Mouse (Mus musculus) embryonic facial prominence, embryonic 13.5 days (tissue): ENCODE results near the gene Hspb9. TPM values are rescaled to one million over a fixed set of nuclear protein-coding genes. Genes with fewer than 3 reads are reported as not detected.

Source experiments
- ATAC-seq: fragments of 200-750 bp; cut with Nextera tagmentation; 2 replicates; pipeline ENCODE4 v1.8.0; 2017; ENCODE audit warnings: low read depth; ENCODE audit not compliant: insufficient number of reproducible peaks, insufficient read depth, low FRiP score, low TSS enrichment
- H3K27ac ChIP-seq: fragments of 300-500 bp; sonication (generic); 2 replicates; pipeline ENCODE4 v1.5.1; 2015; ENCODE audit warnings: moderate library complexity, mild to moderate bottlenecking, inconsistent platforms
- H3K27me3 ChIP-seq: fragments of 300-500 bp; sonication (generic); 2 replicates; pipeline ENCODE4 v1.6.1; 2015; ENCODE audit warnings: mild to moderate bottlenecking, inconsistent platforms
- H3K36me3 ChIP-seq: fragments of 300-500 bp; sonication (generic); 2 replicates; pipeline ENCODE4 v1.6.1; 2015; ENCODE audit warnings: mild to moderate bottlenecking, inconsistent platforms
- H3K4me1 ChIP-seq: fragments of 300-500 bp; sonication (generic); 2 replicates; pipeline ENCODE4 v1.6.1; 2015; ENCODE audit warnings: inconsistent platforms
- H3K4me2 ChIP-seq: fragments of 300-500 bp; sonication (generic); 2 replicates; pipeline ENCODE4 v1.6.1; 2015; ENCODE audit warnings: moderate library complexity, mild to moderate bottlenecking, inconsistent platforms
- H3K4me3 ChIP-seq: fragments of 300-500 bp; sonication (generic); 2 replicates; pipeline ENCODE4 v1.5.1; 2015; ENCODE audit warnings: mild to moderate bottlenecking, inconsistent platforms
- H3K9ac ChIP-seq: fragments of 300-500 bp; sonication (generic); 2 replicates; pipeline ENCODE4 v1.6.1; 2015; ENCODE audit warnings: mild to moderate bottlenecking, inconsistent platforms
- H3K9me3 ChIP-seq: fragments of 300-500 bp; sonication (generic); 2 replicates; pipeline ENCODE4 v1.6.1; 2016; ENCODE audit warnings: inconsistent platforms
- WGBS: fragments of 180-500 bp; shearing (Covaris S2); methylation state at CpG from one replicate; pipeline ENCODE4 v1.1.7; 2015; ENCODE audit warnings: mixed read lengths; 5-methylcytosine and 5-hydroxymethylcytosine counted together
- polyA plus RNA-seq: library from polyadenylated mRNA; unstranded; fragments of >200 nt; fragmentation: Nextera tagmentation; extraction: Ambion mirVana; gene quantifications from 2 replicates; pipeline ENCODE4 v1.2.1, GENCODE M21; 2015

The Hspb9 gene
- polyA plus RNA-seq, 1 experiment from 2014 or later = not detected

DNA sequence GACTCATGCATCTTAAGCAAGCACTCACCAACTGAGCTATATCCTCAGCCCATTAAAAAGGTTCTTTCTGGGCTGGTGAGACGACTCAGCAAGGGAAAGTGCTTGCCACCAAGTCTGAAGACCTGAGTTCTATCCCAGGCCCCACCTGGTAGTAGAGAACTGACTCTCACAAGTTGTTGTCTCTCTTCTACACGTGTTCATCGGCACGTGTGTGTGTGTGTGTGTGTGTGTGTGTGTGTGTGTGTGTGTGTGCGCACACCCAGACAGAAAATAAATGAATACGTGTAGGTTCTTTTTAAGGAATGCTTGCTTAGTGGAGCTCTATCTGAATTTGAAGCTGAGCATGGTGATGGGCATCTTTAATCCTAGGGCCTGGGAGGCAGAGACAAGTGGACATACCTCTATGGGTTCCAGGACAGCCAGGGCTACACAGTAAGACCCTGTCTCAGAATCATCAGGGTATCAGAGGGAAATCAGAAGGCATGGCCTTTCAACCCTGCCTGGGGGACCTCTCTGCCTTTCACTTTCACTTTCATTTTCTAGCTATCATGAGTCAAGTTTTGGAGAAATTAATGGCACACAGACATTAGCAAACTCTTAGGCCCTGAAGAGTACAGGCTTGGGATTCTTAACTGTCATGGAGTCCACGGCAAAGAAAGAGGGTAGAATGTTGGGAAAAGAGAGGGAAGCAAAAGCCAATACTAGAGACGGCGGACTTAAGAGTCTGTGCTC, 21.6 kb downstream of the Hspb9 start:
- no peak overlapping the region for H3K27ac ChIP-seq
- 88% methylated on average over 9 of the region's 9 CpGs for WGBS
- peaks cover 21% of the 10 kb centered on the region for H3K4me1 ChIP-seq
- H3K9ac ChIP-seq = peak overlapping the region; percentile 46; the same call in 1 of the 2 replicates
- ATAC-seq = no peak
- no peaks in the 10 kb centered on the region for H3K27me3 ChIP-seq
- H3K9me3 ChIP-seq = no peaks in the 10 kb centered on the region
- H3K36me3 ChIP-seq = peaks cover 7% of the 10 kb centered on the region; the same call in 1 of the 2 replicates
- peak overlapping the region; percentile 14; the same call in 1 of the 2 replicates for H3K4me2 ChIP-seq
- H3K4me3 ChIP-seq = 0 out of 2 replicates have a peak overlapping the region, but pooled peaks have one; percentile 2

GRCm38 (mm10) chr11:100735954-100736745, 22.5 kb downstream of the Hspb9 start:
- 78% methylated on average over 14 of the region's 14 CpGs for WGBS
- Histone ChIP-seq H3K27ac (no peak overlapping the region; the same call in 1 of the 2 replicates), H3K4me1 (peaks cover 21% of the 10 kb centered on the region), H3K36me3 (peaks cover 4% of the 10 kb centered on the region; the same call in 1 of the 2 replicates), H3K9me3 (no peaks in the 10 kb centered on the region), H3K4me2 (peak overlapping the region; percentile 82), H3K4me3 (peak overlapping the region; percentile 99; the same call in 1 of the 2 replicates), H3K9ac (peak overlapping the region; percentile 95; the same call in 1 of the 2 replicates), H3K27me3 (no peaks in the 10 kb centered on the region)
- ATAC-seq = no peak

GRCm38 (mm10) chr11:100736746-100737080, 23.1 kb downstream of the Hspb9 start:
- Histone ChIP-seq H3K9ac (peak overlapping the region; percentile 95), H3K27me3 (no peaks in the 10 kb centered on the region), H3K4me1 (peaks cover 21% of the 10 kb centered on the region), H3K27ac (no peak overlapping the region), H3K4me3 (peak overlapping the region; percentile 99), H3K9me3 (no peaks in the 10 kb centered on the region), H3K4me2 (peak overlapping the region; percentile 82), H3K36me3 (peaks cover 4% of the 10 kb centered on the region; the same call in 1 of the 2 replicates)
- 82% methylated on average over 4 of the region's 4 CpGs for WGBS
- no peak for ATAC-seq

GRCm38 (mm10) chr11:100737105-100737733, 23.6 kb downstream of the Hspb9 start:
- ATAC-seq = no peak
- 1% methylated on average over 13 of the region's 13 CpGs for WGBS
- peak overlapping the region; percentile 99 for H3K4me3 ChIP-seq
- peaks cover 21% of the 10 kb centered on the region for H3K4me1 ChIP-seq
- peak overlapping the region; percentile 95 for H3K9ac ChIP-seq
- no peaks in the 10 kb centered on the region for H3K27me3 ChIP-seq
- peaks cover 4% of the 10 kb centered on the region; the same call in 1 of the 2 replicates for H3K36me3 ChIP-seq
- peak overlapping the region; percentile 82 for H3K4me2 ChIP-seq
- peak overlapping the region; percentile 67; the same call in 1 of the 2 replicates for H3K27ac ChIP-seq
- no peaks in the 10 kb centered on the region for H3K9me3 ChIP-seq

DNA sequence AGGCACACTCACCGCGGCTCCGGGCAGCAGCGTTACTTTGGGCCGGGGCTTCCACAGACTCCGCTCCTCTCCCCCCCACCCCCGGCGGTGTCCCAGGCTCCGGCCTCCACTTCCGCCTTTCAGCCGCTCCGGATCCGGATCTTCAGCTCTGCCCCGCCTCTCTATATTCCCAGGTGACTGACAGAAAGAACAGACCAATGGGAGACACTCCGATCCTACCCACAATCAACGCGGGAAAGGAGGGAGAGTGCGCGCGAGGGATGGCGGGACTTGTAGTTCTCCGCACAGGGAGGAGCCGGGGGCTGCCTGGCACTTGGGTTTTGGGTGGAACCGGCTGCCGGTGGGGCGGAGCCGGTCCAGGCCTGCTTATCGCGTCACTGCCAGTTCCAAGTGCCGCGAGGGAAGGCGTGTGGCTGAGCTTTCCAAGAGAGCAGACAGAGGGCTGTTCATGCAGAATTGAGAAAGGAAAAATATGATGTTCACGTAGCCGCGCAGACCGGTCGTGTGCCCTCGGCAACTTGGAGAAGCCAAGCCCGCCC, 24.5 kb downstream of the Hspb9 start, which contains the start of gene Rab5c:
TSS of gene Rab5c (minus strand) at position 150 of the 539 bp plus-strand sequence.
- Histone ChIP-seq H3K4me2 (peak within 1 kb of the TSS; percentile 82), H3K9me3 (no peaks in the 10 kb centered on the region), H3K4me3 (peak within 1 kb of the TSS; percentile 99), H3K27ac (peak within 1 kb of the TSS; percentile 67), H3K27me3 (no peaks in the 10 kb centered on the region; the same call in 1 of the 2 replicates), H3K36me3 (no peaks in the 10 kb centered on the region), H3K9ac (peak within 1 kb of the TSS; percentile 95), H3K4me1 (peaks cover 21% of the 10 kb centered on the region)
- WGBS = under 1% methylated on average over 39 of the region's 39 CpGs
- peak; percentile 99 for ATAC-seq

DNA sequence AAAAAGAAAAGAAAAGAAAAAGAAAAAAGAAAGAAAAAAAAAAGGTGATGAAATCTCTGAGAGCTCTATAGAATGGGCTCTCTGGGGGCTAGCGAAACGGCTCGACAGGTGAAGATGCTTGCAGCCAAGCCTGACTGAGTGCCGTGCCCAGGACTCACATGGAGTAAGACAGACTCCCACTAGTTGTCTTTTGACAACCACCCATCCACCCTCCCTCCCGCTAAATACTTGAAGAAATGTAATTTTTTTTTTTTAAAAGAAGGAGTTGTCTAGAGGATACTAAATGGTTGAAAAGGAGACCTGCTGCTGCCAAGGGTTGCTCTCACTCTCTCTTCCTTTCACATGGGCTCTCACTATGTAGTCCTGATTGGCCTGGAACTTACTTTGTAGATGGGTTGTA, 25.1 kb downstream of the Hspb9 start:
- Histone ChIP-seq H3K9me3 (no peaks in the 10 kb centered on the region), H3K4me2 (peak overlapping the region; percentile 82), H3K36me3 (no peaks in the 10 kb centered on the region), H3K27me3 (no peaks in the 10 kb centered on the region; the same call in 1 of the 2 replicates), H3K9ac (peak overlapping the region; percentile 67), H3K4me3 (peak overlapping the region; percentile 99), H3K4me1 (peaks cover 21% of the 10 kb centered on the region), H3K27ac (no peak overlapping the region)
- ATAC-seq = no peak
- 22% methylated on average over 5 of the region's 5 CpGs for whole genome bisulfite sequencing

- H3K9me3 ChIP-seq = no peaks in the 10 kb centered on the region
- H3K9ac ChIP-seq = no peak overlapping the region
- H3K4me2 ChIP-seq = no peak overlapping the region
- H3K4me1 ChIP-seq = peaks cover 10% of the 10 kb centered on the region
- no peaks in the 10 kb centered on the region for H3K36me3 ChIP-seq
- H3K27ac ChIP-seq = no peak overlapping the region
- no peak for ATAC-seq
- WGBS = 69% methylated on average over 6 of the region's 6 CpGs
- peaks cover 4% of the 10 kb centered on the region; the same call in 1 of the 2 replicates for H3K27me3 ChIP-seq
- no peak overlapping the region for H3K4me3 ChIP-seq
Observed at GRCm38 (mm10) chr11:100741348-100741747, 27.7 kb downstream of the Hspb9 start.

DNA sequence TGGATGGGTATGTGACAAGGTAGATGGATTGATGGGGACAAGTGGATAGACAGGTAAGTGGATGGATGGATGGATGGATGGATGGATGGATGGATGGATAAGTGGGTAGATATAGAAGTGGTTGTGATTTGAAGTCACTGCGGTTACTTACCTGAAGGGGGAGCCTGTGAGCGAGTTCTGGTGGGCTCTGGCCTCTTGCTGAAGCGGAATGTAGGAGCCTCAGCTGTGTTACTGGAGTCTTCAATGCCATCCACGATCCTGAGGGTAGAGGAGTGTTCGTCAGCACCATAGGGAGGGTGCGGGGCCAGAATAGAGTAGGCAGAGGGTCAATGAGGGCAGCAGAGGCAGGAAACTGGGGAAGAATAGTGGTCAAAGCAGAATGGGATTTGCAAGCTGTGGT, 31.4 kb downstream of the Hspb9 start:
- peaks cover 22% of the 10 kb centered on the region for H3K27me3 ChIP-seq
- H3K9ac ChIP-seq = no peak overlapping the region
- no peak overlapping the region for H3K27ac ChIP-seq
- H3K4me3 ChIP-seq = no peak overlapping the region
- no peak for ATAC-seq
- WGBS = 16% methylated on average over 6 of the region's 6 CpGs
- no peaks in the 10 kb centered on the region for H3K9me3 ChIP-seq
- H3K4me2 ChIP-seq = no peak overlapping the region
- H3K4me1 ChIP-seq = no peaks in the 10 kb centered on the region
- H3K36me3 ChIP-seq = no peaks in the 10 kb centered on the region

DNA sequence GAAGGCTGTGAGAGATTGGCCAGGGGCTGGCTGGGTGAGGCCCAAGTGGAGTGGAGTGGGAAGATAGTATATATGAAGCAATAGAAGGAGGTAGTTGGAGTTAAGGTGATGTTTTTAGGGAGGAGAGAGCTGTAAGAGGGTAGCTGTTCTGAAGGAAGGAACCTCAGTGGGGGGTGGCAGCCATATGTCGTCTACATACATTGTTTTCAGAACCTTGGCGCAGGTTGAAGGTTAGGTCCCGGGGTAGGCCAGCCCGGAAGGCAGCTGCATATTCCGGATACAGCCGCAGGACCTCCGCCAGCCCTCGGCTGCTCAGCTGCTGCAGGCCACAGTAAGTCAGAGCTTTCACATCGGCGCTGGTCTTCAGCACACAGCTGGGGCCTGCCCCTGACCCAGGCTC, 32.9 kb downstream of the Hspb9 start:
- Histone ChIP-seq H3K4me1 (no peaks in the 10 kb centered on the region), H3K4me3 (no peak overlapping the region), H3K9me3 (no peaks in the 10 kb centered on the region), H3K27ac (no peak overlapping the region), H3K4me2 (no peak overlapping the region), H3K27me3 (peaks cover 28% of the 10 kb centered on the region), H3K9ac (no peak overlapping the region), H3K36me3 (no peaks in the 10 kb centered on the region)
- ATAC-seq = no peak
- 80% methylated on average over 10 of the region's 10 CpGs for WGBS

DNA sequence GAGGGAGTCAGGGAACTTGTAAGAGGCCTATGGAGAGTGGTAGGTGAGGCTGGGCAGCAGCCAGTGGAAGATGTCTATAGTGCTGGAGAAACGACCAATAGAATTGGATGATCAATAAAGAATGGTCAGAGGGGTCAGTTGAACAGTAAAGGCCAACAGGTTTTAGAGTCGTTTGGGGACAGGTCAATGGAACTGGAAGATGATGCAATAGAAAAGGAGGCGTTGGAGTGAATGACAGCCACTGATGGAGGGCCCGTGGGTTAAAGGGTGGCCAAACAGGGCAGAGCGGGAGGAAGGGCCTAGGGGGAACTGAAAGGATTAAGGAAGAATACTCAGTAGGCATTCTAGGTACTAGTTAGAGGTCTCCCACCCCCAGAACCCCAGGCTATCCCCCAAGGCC, 33.5 kb downstream of the Hspb9 start:
- Histone ChIP-seq H3K4me1 (no peaks in the 10 kb centered on the region), H3K27ac (no peak overlapping the region), H3K27me3 (peaks cover 28% of the 10 kb centered on the region), H3K4me3 (no peak overlapping the region), H3K9me3 (no peaks in the 10 kb centered on the region), H3K9ac (no peak overlapping the region), H3K36me3 (no peaks in the 10 kb centered on the region), H3K4me2 (no peak overlapping the region)
- no peak for ATAC-seq
- 71% methylated on average over 5 of the region's 5 CpGs for WGBS

DNA sequence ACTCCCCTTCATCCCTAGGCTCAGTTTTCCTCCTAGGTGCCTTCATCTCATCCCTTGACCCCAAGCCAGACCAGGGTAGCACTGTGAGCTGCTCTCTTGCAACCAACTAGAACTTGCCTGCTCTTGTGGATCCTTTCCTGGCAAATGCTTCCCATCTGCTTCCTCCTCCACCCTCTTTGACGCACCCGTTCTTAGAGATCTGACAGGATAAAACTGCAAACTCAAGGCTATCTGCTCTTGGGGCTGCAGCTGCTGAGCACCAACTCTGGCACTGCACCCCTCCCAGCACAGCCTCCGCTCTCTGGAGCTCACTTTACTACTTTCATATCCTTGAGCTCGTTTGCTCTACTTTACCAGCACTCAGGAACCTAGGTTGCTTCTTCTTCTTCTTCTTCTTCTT, 35.0 kb downstream of the Hspb9 start:
- WGBS = 81% methylated on average over 4 of the region's 4 CpGs
- Histone ChIP-seq H3K9me3 (no peaks in the 10 kb centered on the region), H3K27me3 (peaks cover 31% of the 10 kb centered on the region), H3K4me2 (no peak overlapping the region), H3K4me3 (no peak overlapping the region), H3K9ac (no peak overlapping the region), H3K4me1 (no peaks in the 10 kb centered on the region), H3K27ac (no peak overlapping the region), H3K36me3 (no peaks in the 10 kb centered on the region)
- no peak for ATAC-seq
